Mouse (Mus musculus): ENCODE results near the gene Vps45. TPM values are rescaled to one million over a fixed set of nuclear protein-coding genes. Genes with fewer than 3 reads are reported as not detected.
"Not testable (repeated sequence)": the region's sequence is repeated elsewhere in the genome, so short reads cannot be mapped to it uniquely, and the experiment has no call there.

Vps45 gene
- polyA plus RNA-seq, 1 experiment from 2014 or later, result 61.6 TPM

DNA sequence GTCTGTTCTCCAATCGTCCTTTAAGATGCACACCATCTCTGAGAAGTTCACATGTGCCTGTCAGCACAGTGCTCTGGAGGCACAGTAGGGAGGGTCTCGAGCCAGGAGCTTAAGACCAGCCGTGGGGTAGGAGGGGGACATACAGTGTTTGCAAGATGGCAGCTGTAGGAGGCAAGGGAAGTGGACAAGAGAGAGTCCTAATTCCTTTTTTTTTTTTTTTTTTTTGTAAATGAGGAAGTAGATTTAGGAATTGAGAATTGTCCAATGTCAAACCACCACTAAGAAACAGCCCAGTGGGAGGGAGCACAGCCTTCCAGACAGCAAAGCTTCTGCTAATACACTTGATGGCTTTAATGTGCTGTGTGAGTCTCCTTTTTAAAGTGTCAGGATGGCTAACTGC lies 81.2 kb downstream of the Vps45 start:
- no peak for DNase-seq (ENCODE audit: low spot score)

DNA sequence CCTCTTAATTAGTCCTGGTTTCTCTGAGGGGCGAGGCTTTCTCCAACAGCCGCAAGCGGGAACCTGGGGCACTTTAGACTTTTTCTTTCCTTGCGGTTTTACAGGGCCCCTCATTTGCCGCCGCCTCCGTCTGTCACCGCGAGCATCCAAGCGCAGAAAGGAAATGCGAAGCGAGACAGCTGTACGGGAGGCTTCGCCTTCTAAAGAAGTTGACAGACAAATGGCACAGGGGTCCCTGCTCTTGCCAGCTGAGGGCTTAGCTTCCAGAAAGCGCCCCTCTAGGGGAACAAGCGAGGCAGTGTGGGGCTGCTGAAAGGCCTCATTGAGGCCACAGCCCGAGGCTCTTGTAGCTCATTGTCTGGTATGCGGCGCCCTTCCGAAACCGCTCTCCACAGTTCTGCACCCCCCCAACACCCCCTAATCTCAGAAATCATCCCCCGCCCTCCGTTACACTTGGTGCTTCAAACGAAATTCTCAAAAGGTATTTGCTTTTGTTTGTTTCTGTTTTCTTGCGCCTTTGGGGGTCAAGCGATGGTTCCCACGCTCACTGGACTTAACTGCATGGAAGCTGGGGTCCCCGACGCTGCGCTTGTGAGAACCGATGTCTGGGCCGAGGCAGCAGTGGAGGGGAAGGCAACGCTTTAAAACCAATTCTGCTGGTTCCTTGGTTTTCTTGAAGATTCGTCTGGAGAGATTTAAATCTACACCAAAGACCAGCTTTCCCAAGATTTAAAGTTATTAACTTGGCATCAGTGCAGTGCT lies 85.2 kb downstream of the Vps45 start:
- peak; percentile 94 for DNase-seq (ENCODE audit: low spot score)

DNA sequence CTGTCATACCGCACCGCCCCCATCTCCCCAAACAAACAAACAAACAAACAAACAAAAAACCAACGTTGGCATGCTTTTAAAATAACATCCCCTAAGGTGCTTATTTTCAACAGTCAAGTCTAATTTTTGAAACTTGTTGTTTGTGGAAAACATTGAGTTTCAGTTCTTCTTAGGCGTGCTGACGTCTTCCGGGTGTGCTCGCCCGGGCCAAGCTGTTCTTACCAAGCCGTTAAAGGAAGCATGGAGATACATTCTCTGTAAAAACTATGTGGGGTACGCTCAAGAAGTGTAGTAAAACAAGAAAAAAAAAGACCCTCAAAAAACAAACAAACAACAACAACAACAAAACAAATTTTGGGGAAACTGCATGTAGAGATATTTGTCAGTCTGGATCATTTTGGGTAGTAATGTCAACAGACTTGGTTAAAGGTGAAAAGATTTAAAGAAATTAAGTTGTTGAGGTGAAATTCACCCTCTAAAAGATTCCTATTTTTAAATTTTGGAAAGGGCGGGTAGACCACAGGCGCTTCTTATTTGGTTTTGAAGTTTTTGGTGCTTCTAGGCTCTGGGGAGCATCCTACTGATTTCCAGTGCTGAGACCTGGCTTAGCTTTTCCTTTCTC lies 85.9 kb downstream of the Vps45 start:
- peak; percentile 55 for DNase-seq (ENCODE audit: low spot score)

DNA sequence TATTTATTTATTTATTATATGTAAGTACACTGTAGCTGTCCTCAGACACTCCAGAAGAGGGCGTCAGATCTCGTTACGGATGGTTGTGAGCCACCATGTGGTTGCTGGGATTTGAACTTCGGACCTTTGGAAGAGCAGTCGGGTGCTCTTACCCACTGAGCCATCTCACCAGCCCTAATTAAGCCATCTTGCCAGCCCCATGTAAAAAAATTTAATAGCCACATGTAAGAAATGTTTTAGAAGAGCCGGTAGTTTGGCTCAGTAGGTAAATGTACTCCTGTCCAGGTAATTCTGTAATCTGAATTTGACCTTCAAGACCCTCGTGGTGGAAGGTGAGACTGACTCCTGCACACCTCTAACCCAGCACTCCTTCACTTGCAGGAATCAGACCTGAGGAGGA lies 87.6 kb downstream of the Vps45 start:
- DNase-seq (ENCODE audit: low spot score), result not testable (repeated sequence)

DNA sequence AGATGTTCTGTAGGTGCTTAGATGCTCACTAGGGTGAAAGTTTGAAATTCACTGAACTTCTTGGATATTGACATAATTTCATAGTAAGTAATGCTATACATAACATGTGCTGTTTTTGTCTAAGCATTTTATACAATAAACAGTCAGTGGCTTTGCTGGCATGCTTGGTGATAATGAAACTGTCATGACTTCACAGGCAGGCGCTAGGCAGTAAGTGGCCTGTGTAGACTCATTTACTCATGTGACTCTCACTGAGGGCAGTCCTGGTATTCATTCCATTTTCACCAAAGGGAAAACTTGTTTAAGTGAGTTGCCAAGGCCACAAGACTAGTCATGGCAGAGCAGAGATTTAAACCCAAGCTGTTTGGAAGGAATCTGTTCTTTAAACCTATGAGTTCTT lies 89.0 kb downstream of the Vps45 start:
- no peak for DNase-seq (ENCODE audit: low spot score)

DNA sequence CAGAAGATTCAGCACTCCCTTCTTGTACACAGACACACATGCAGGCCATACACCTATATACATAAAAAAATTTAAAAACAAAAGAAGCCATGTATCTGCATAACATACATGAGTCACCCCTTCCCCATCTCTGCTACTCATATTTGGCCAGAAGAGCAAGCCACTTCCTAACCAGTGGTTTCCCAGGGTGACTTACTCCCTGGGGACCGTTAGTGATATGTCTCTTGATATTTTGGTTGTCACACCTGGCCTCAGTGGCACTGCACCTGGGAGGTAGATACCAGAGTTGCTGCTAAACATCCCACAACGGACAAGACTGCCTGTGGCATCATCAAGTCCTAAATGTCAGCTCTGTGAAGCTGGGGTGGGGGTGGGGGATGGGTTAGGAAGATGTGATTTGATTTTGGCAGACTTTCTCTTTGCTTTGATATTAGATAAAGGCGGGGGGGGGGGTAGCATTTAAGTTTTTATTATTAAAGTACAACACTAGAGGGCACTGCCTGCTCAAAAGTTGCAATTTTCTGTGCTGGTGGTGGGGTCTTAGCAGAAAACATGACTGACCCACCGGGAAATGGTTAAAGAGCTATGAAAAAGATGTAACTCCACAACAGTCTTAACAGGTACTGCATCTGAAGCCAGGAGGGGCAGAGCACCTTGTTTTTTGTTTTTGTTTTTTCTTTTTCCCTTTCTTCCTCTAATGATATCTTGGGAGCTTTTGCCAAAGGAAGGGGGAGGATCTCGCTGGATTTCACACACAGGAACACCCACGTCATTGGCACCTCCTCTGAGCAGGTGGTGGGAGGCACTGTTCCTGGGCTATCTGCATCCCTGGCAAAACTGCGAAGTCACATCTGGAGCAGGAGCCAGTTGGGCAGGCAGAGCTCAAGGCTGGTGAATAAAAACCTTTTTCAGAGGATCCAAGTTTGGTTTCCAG lies 92.5 kb downstream of the Vps45 start:
- DNase-seq (ENCODE audit: low spot score), result peak; percentile 79

DNA sequence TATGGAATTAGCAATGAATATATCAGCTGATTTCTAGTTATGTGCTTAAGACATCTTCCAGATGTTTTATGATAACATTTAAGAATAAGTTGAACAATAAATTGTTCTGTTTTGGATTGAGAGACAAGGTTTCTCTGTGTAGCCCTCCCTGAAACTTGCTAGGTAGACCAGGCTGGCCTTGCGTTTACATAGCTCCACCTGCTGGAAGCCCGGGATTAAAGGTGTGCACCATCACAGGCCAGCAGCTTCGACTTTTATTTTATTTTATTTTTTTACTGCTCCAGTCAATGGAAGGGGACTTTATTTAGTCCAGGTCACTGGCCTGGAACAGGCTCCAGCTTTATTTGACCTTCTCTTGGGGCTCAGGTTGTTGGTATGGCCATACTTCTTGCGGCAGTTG lies 94.6 kb downstream of the Vps45 start:
- DNase-seq (ENCODE audit: low spot score), result peak; percentile 63

DNA sequence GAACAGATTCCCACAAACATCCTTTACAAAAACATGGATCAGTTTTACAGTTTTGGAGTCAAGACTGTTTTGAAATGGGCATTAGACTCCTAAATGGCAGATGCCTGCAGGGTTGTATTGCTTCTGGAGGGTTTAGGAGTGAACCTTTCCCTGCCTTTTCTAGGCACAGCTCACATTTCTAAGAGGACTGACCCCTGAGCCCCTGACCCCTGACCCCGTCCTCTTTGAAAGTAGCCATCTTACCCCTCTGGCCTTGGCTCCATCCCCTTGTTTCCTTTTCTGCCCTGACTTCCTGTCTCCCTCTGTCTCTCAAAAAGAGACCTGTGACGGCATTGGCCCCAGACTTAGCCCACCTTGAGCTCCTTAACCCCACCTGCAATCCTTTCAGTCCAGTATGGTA lies 95.0 kb downstream of the Vps45 start:
- no peak for DNase-seq (ENCODE audit: low spot score)

DNA sequence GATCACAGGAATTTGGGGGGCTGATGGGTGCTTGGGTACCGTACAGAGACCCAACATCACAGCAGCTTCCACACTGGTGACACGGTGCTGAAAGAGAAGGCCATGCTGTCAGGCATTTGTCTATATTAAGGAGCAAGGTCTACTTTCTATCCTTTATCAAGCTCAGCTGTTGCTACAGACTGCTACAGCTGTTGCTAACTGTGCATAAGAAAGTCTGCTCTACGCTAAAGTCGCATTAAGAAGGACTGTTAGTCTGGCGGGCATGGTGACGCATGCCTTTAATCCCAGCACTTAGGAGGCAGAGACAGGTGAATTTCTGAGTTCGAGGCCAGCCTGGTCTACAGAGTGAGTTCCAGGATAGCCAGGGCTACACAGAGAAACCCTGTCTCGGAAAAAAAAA lies 96.1 kb downstream of the Vps45 start:
- not testable (repeated sequence) for DNase-seq (ENCODE audit: low spot score)

DNA sequence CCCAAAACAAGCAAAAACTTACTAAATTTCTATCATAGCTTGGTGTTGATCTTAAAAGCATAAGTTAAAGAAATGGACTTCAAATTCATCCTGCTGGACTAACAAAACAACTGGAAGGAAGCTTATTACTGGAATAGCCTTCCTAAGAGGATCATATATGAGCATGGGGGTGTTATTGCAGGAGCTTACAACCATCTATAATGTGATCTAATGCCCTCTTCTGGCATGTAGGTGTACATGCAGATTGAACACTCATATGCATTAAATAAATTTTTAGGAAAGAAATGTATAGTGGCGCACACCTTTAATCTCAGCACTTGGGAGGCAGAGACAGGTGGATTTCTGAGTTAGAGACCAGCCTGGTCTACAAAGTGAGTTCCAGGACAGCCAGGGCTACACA lies 98.5 kb downstream of the Vps45 start:
- peak; percentile 34 for DNase-seq (ENCODE audit: low spot score)

DNA sequence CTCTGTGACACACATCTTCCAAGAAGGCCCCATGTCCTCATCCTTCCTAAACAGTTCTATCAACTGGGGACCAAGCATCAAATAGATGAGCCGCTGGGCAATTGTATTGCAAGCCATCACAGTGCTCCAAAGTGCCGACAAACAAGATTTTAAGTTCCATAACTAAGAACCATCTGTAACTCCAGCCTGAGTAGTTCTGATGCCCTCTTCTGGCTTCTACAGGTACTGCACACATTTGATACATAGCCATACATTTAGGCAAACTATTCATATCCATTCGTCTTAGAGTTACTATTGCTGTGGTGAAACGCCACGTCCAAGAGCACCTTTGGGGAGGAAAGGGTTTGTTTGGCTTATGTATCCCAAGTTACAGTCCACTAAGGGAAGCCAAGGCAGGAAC lies 99.2 kb downstream of the Vps45 start:
- peak; percentile 71 for DNase-seq (ENCODE audit: low spot score)

DNA sequence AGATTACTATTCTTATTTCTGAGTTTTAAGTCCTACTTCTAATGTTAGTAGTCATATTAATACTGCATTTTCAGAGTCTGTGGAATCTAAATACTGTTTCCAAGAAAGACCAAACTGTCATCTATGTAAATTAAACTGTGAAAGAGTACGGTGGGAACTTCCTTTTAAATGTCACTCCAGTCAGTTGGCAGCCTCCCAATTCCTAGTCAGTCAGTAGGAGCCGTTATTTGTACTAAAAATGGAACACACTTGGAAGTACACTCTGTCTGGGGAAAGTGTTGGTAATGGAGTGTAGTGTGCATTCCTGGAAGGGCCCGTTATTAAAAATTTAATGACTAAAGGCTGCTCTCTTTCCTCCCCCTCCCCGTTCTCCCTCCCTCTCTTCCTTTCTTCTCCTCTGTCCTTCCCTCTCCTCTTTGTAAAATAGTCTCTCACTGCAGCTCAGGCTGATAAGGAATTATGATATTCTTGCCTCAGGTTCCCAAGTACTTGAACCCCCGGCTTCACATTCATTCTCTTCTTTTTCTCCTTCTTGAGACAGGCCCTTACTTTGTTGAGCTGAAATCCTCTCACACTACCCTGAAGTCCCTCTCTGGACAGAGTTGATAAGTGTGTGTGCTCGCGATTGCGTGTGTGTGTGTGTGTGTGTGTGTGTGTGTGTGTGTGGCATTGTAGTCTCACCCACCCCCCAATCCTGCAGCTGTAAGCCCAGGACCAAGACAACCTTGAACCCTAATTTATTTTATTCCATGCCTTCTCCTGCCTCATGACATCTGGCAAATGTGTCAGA lies 100.7 kb downstream of the Vps45 start:
- no peak for DNase-seq (ENCODE audit: low spot score)

DNA sequence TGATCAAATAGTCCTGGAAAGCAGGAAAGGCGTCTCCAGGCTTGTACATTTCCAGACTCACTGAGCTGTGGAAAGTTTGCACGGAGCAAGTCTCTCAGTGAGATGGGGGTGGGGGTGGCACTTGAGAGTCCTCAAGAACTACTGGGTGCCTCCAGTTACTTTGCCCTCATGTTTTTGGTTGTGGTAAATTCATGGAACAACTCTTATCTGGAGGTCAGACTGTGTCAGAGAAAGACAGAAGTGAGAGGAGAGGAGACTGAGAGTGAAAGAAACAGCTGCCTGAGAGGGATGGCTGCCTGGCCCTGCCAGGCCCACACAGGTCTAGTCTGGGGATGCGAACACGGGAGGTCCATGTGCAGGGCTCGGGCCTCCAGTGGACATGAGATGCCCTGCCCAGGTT lies 102.9 kb downstream of the Vps45 start:
- DNase-seq (ENCODE audit: low spot score), result no peak

DNA sequence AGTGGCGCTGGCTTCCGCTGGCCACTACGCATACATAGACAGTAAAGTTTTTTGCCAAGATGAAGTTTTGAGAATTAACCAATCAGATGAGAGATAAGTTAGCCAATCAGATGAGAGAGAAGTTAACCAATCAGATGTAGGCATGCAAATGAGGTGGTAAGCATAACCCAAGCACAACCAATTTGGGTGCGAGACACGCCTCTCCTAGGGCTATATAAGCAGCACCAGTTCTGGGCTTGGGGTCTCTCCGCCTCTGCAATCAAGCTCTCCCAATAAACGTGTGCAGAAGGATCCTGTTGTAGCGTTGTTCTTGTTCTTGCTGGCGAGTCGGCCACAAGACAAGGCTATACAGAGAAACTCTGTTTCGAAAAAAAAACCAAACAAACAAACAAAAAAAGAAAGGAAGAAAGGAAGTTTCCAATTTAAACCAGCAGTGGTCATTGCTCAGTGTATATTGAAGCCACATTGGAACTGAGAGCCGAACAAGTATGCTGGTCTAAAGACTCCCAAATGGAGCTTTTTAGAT lies 103.6 kb downstream of the Vps45 start:
- not testable (repeated sequence) for DNase-seq (ENCODE audit: low spot score)

DNA sequence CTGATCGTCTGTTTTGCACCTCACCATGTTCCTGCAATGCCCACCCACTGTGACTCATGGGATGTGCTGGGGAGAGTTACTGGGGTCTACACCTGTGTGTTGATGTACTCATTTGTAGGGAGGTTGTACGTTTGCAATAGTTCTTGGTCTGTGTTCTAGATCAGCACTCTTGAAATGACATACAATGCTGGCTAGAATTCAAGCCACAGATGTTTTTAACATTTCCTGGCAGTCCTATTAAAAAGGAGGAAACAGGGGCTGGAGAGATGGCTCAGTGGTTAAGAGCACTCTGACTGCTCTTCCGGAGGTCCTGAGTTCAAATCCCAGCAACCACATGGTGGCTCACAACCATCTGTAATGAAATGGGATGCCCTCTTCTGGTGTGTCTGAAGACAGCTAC lies 104.7 kb downstream of the Vps45 start:
- no peak for DNase-seq (ENCODE audit: low spot score)

DNA sequence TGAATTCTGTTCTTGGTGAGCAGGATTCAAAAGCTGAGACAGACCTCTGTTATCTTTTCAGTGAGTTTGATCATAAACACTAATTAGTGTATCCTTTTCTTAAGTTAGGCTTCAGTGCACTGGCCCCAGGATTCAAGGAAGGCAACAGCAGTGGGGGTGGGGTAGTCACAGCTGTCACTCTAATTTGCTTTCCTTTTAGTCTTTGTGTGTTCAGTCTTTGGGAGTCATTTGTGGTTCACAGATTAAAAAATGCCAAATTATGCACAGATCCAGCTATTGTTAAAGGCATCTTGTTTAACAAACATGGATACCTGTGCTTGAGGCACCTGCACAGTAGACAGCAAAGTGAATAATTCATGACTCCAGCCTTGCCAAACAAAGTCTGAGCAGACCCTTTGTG lies 105.2 kb downstream of the Vps45 start:
- DNase-seq (ENCODE audit: low spot score), result no peak

DNA sequence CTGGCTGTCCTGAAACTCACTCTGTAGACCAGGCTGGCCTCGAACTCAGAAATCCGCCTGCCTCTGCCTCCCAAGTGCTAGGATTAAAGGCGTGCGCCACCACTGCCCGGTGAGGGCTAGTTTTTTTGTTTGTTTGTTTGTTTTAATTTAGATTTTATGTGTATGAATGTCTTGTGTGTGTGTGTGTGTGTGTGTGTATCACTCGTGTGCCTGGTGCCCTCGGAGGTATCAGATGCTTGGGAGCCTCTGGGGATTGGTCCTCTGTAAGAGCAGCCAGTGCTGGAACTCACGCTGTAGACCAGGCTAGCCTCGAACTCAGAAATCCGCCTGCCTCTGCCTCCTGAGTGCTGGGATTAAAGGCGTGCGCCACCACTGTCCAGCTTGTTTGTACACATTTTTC lies 106.7 kb downstream of the Vps45 start:
- DNase-seq (ENCODE audit: low spot score), result not testable (repeated sequence)

DNA sequence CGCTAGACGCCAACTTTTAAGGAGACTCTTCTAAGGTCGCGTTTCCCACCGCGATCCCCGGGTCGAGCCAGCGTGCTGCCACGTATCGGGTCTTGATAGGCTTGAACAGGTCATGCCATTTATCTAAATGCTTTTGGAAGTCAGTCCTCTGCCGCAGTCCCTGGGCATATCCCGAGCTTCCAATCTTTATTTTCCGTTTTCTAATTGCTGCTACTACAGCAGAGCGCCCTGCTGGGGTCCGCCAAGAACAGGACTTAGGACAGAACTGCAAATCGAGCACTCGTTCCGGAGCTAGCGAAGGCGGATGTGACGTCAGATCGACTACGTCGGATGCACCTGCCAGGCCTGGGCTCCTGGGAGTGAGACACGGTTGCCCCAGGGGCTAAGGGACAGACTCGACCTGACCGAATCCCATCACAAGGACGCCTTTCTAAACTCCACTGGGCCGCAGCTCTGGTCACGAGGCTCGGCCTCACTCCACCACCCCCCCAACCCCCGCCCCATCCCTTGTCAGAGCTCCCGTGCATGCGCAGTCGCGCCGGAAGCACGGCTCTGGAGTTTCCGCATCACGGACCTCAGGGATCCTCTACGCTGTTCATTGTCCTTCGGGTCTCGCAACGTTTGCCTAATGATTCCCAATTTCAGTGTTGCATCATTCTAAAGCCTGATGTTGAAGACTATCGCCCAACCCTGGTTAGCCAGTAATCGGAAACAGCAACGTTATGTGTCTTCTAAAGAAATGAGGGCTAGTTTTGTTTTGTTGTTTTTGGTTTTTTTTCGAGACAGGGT lies 107.3 kb downstream of the Vps45 start:
- peak; percentile 93 for DNase-seq (ENCODE audit: low spot score)
